Mouse (Mus musculus) cerebellum, postnatal 14 days (tissue): ENCODE data around the gene Nfe2l3.
"Not testable (repeated sequence)": the region's sequence is repeated elsewhere in the genome, so short reads cannot be mapped to it uniquely, and the experiment has no call there.

Experiments
- DNase-seq, 2 experiments: peaks; one replicate each; pipeline ENCODE4 v3.0.0; 2021; ENCODE audit warnings: mixed read lengths in 2 of 2

Nfe2l3 gene

DNA sequence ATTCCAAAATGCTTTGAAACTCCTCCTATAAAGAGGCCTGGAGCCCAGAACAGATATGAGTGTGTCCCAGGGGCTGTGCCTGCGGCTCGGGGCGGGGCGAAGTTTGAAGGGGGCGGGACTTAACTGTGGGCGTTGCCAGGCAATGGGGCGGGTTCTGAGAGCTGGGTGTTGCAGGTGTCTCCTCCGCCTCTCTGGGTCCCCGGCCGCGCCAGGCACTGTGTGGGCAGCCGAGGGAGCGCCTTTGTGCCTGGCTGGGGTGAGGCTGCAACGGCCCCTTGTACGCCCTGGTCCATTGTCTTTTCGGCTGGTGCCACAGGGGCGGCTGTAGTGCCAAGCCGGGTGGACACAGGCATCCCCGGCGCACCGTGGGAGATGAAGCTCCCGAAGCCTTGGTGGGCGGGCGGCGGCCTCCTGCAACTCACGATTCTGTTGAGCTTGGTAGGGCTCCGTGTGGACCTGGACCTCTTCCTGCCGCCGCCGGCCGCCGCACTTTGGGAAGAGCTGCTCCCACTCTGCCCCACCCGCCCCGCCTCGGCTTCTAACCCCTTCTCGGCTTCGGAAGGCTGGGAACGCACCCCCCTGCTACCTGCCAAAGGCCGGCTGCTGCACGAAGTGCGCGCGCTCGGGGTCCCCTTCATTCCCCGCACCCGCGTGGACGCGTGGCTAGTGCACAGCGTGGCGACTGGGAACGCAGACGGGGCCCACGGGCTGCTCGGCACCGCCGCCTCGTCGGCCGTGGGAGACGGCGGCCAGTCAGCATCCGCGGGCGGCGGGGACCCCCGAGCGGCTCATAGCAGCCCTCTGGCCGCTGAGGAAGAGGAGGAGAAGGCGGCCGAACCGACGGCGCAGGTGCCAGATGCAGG, at the start of gene Nfe2l3:
Gene Nfe2l3 (plus strand): TSS at position 136 of the 863 bp plus-strand sequence.
- peak; percentile 41 to 50 for DNase-seq

DNA sequence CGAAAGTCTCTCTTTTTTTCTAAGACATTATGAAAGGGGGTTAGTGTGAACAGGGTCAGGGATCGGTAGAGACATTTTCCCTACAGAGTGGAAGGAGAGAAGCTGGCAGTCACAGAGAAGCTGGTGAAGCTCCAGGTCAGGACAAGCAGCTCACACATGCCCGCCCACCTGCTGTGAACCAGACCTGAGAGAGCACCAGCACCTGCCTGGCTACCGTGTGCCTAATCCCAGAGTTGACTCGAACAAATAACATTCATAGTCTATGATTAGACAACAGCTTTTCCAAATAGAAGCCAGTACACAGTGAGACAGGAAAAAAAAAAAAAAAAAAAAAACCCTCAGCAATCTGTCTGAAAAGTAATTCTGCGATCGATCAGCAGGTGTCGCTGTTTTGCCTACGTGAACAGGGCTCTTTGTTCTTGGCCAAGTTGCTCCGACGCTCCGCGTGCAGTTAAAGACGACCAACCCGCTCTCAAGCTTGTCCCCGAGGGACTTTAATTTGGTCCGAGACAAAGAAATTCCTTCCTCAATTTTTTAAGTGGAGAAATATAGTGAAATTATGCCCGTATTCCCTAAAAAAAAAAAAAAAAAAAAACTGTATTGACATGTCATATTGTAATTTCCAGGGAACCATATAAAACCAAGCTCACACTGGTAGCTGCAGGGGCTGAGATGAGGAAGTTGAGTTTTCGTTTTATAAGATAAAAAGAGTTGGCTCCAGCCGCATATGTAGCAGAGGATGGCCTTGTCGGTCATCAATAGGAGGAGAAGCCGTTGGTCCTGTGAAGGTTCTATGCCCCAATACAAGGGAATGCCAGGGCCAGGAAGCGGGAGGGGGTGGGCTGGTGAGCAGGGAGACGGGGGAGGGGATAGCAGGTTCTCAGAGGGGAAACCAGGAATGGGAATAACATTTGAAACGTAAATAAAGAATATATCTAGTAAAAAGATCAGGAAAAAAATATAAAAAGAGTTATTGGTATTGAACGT, 48.4 kb upstream of the Nfe2l3 start:
- DNase-seq: peak; percentile 92 to 97

DNA sequence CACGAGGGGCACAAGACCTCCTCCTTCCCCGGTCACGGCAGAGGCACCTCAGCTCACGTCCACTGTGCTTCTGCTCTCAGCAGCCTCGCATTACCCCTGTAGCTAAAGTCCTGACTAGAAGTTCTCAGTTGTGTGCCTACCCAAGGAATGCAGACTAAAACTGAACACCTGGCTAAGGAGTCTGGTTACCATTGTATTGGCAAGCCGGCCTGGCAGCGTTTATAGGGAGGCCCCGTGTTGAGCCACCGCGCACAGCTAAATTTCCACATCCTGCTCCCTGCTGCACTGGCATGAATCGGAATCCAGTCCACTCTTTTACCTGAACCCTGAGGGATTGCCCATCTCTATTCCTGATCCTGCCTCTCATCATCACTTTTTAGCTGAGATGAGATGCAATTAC, 42.0 kb upstream of the Nfe2l3 start:
- DNase-seq: no peak

DNA sequence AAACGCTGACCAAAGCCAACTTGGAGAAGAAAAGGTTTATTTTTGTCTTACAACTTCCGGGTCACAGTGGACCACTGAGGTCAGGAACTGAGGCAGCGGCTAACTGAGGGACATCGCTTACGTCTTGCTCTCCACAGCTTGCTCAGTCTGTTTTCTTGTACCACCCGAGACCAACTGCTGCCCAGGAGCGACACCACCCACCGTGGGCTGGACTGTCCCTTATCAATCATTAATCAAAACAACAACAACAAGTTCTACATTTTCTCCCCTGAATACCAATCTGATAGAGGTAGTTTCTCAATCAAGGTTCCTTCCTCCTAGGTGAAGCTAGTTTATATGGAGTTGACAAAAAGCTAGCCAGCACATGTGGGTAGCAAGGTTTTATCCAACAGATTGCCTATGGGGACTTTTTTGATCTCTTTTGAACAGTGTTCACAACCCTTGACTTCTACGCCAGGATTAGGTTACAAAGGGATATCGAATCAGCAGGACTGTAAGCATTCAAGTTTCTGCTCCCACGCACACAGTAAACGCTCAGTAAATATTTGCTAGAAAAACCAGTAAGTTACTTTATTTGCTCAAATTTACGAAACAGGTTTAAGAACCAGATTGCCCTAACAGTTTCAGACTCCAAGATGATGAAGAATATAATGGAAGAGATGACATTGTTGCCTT, 40.5 kb upstream of the Nfe2l3 start:
- DNase-seq: no peak

DNA sequence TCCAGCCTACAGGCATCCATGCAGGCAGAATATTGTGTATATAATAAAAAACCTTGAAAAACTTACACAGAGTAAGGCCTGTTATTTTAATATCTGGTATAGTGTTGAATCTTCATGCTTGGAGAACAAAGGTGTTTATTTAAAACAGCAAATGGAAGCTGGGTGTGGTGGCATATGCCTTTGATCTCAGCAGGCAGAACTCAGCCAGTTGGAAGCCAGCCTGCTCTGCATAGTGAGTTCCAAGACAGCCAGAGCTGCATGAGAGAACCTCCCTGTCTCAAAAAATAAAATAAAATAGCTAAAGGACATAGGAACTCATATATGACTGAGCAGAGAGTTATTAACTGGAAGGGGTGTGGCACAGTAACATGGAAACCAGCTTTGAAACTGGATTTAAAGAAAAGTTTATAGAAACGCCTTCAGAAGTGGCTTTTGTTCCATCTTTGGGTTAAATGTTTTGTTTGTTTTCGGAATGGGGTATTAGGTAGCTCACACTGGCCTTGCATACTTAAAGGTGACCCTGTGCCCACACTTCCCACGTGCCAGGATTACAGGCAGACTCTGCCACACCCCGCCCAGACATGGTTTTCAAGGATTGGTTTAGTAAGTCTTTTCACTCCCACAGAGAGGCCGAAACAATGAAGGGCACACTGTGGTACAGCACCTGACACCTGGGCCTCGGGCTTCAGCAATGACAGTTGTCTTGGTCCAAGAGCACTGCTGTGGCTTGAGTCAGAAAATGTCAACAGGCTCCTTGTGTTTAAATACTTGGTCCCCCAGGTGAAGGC, 38.9 kb upstream of the Nfe2l3 start:
- peak; percentile 29 to 46 for DNase-seq

DNA sequence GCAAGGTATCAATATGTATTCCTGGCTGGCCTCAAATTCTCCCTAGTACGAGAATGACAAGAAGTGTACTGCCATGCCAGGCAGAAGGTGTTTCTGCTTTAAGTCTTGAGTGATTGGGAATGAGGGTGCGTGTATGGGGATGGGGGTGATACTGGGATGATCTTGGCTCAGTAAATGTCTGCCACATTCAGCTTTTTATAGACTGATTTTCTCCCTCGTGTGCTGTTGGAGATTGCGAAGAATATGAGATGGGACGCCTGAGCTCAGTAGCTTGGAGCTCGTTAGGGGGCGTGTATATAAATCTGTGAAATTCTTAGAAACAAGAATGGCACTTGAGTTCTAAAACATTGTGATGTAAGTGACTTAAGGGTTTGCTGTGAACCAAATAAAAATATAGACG, 38.1 kb upstream of the Nfe2l3 start:
- DNase-seq: not testable (repeated sequence)

DNA sequence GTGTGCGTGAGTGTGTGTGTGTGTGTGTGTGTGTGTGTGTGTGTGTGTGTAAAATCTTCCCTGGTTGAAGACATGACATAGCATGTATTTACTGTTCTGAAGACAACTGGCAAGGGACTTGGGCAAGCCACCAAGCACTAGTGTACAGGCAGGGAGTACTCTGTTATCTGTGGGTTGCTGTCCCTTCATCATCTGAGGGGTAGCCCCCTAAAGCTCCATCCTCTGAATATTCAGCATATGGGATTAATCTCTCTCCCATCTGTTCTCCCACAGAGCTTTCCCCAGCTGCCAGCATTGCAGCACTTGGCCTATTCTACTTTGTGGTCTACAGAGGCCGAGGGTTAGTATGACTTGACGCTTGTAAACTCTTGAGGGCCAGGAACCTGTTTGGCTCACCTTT, 37.5 kb upstream of the Nfe2l3 start:
- DNase-seq: not testable (repeated sequence)

DNA sequence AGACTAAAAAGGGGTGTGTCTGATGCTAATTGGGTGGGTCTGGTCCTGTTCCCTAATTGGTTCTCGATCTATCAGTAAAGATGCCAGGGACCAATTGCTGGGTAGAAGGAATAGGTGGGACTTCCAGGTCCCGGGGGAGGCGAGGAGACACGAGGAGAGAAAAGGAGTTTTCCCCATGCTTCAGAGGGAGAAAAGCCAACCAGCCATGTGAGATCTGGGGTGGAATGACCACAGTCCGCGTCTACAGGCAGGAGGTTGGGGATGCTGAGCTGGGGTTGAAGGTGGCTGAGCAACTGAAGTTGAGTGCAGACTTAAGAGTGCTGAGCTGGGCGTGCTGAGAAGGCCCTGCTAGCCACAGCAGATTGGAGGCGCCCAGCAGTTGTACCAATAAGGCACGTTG, 37.0 kb upstream of the Nfe2l3 start:
- no peak for DNase-seq

DNA sequence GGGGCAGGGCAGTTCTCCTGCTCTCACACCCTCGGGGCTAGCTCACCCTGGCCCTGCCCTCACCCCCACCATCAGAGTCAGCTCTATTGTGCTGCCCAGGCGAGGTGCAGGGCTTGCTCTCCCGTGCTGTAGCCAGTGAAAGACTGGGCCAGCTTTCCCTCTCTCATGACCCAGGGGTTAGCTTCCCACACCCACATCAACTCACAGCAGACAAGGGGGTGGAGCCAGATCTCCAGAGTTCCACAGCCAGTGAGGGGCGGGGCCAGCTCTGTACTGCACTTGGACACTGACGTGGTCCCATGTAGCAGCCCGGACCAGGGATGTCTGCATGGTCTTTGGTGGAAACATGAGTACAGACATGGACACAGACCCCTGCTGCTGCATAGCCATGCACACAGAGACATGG, 33.4 kb upstream of the Nfe2l3 start:
- DNase-seq: no peak

DNA sequence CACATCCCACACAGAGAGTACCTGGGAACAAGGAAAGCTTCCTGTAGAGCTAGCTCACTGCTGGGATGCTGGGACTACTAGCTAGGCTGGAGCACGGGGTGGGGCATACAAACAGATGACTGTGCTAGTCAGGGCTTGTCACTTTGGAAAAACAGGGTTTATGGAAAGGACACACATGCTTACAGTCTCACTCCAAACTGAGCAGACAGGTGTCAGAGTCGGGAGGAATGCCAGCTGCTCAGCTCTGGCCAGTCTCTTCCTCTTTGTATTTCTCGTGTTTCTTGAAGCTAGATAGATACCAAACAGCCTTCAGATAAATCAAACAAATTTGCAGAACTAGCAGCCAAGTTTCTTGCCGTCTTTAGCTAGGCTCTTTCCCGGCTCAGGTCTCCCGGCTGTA, 31.2 kb upstream of the Nfe2l3 start:
- DNase-seq: peak; percentile 21 to 27

DNA sequence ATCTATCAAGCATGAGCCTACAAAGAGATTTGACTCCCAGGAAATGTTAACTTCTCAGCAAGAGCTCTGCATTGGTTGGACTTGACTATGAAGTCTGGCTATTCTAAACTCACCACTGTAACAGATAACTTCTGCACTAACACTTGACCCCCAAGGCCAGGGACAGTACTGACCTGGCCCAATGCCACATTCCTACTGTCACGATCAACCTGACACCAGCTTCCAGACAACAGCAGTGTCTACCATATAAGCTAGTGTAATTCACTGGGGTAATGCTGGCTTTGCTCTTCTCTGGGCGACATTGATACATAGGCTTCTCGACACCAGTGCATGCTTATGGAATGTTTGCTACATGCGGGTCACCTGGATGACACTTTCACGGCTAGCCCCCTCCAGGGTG, 28.9 kb upstream of the Nfe2l3 start:
- DNase-seq: no peak

DNA sequence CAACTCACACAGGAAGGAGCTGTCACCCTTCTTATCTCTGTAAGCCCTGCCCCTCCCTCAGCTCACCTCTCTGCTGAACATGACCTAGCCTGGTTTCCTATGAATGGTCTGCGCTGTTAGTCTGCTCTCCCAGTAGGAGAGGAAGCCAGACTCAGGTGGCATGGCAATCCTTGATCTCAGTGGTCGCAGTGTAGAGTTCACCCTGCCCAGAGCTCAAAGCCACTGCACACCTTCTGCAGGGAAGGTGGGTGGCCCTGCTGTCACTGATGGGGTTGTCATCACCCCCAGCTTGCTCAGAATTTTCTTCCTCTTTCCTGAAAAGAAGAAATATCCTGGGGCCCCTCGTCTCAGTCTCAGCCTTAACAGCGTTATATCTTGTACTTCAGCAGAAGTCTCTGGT, 28.0 kb upstream of the Nfe2l3 start:
- DNase-seq: no peak

DNA sequence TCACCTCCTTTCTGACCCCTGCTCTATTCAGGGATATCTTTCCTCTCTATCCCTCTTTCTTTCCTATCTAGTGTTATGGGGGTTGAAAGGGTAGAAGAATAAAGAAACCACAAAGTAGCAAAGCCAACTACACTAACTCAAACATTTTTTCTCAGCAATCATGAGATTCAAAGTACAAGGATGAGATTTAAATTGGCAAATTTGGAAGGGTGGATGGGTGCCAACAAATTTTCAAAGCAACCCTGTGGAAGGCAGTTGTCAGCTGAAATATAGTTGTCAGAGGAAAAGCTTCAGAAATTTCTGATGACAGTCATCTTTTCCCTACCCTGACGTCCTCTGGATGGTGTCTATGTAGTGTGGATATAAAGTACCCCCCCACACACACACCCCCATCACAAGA, 16.0 kb upstream of the Nfe2l3 start:
- DNase-seq: no peak

DNA sequence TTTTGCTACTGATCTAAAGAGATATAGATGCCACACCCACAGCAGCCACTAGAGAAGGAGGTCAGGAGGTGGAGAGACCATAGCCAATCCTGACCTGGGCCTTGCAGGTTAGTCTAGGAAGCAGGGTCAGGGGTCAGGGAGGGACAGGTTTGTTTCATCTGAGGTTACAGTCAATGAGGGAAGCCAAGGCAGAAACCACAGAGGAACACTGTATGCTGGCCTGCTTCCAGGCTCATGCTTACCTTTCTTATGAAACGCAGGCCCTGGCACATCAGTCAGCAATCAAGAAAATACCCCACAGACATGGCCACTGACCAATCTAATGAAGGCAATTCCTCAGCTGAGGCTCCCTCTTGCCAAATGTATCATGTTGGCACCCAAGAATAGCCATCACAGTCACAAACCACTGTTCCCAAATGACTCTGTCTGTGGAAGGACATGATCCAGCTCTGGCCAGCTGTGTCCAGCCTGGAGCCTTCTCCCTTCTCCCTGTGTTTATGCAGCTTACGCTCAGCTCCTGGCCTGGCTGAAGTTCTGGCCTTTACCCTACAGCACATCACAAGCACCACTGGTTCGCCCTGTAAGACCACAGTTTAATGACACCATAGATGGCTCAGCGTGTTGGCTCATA, 15.0 kb upstream of the Nfe2l3 start:
- no peak for DNase-seq

DNA sequence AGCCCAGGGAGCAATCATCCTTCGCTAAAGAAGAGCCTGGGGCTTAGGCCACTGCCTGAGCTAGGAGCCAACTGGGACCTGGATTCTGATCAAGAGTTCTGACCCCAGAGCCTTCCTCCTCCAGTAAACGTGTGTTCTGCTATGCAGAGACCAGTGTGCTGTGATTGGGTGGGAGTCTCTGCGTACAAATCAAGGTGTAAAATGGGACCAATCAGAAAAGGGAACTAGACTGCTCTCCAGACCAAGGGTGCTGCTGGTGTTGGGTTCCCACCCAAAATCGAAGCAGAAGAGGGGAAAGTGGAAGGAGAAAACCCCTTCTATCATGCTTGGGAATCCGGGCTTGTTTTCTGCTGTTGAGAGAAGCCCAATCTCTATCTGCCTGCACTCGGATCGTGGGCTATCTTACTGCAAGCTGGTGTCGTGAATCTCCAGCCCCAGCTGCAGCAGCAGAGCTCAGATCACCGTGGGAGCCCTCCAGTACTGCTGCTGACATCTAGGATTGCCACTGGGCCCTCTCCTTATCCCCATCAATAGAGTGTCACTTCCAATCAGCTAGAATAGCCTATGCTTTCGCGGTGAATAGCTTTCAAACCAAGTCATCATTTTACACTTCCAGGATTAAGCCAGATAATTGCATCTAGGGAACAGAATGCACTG, 8.9 kb upstream of the Nfe2l3 start:
- DNase-seq: no peak

DNA sequence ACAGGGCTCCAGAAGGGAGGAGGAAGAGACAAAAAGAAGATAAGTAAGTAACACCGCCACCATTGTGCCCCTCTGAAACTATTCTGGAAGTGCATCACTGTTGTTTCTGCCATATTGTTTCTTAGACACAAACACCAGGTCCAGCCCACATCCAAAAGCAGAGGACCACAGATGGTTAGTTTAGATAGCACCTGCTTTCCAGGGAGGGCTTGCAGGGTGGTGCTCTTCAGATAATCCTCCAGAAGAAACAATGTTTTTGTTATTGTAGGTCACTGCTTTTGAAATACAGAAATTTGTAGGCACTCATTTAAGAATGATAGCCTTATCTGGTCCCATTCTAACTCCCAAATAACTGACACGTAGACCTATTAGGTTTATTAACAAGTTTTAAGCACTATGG, 7.9 kb upstream of the Nfe2l3 start:
- DNase-seq: no peak

DNA sequence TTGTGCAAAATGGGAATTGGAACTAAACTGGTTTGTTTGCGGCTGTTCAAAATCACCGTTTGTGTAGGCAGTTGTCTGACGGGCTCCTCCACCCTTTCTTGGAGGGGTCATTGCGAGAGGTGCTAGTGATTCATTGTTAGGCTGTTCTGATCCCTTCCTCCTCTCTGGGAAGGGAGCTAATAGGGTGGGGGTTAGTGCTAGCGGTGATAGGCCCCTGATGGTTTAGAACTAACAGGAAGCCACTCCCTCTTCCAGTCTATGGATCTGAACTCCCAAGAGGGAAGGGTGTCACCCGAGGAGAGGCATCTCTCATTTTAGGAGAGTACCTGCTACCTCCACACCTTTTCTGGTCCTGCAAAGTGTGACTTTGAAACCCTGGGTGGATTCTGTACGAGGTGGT, 1.8 kb downstream of the Nfe2l3 start:
- no peak for DNase-seq

DNA sequence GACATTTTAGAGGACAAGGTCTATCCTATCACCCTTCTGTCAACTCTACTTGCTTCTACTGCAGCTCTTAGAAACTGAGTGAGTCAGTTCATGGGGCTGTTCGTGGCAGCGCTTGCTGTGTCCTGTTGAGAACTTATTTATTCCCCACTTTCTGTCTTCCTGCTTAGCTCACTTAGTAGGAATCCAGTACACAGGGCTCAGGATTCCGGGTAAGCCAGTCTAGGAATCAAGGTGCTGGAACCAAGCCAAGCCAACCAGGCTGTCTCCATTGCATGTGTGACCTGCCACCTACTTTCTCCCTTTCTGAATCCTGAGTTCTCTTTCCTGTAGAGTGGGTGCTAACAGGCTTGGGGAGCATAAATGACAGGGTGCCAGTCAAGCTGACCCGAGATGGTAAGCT, 5.2 kb downstream of the Nfe2l3 start:
- peak; percentile 14 to 44 for DNase-seq

DNA sequence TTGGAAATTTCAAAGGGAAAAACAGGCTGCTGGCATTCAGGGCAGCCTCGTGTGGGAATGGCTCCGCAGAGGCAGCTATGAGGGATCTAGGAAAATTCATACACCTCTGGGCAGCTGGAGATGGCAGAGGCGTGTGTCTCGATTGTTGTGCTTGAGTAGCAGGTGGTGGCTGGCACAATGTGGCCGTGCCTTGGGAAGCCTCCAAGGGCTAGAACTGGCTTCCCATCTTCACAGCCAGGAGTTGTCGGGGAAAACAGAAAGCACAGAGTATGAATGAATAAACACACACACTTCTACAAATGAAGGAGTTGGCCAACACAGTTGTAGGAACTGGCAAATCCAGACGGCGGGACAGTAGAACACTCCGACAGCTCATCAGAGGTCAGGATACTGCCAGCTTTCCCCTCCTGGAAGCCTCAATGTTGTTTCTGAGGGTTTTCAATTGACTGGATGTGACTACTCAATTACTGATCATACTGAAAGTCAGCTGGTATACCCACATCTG, 6.4 kb downstream of the Nfe2l3 start:
- DNase-seq: peak in 1 of 2 experiments; percentile 49

DNA sequence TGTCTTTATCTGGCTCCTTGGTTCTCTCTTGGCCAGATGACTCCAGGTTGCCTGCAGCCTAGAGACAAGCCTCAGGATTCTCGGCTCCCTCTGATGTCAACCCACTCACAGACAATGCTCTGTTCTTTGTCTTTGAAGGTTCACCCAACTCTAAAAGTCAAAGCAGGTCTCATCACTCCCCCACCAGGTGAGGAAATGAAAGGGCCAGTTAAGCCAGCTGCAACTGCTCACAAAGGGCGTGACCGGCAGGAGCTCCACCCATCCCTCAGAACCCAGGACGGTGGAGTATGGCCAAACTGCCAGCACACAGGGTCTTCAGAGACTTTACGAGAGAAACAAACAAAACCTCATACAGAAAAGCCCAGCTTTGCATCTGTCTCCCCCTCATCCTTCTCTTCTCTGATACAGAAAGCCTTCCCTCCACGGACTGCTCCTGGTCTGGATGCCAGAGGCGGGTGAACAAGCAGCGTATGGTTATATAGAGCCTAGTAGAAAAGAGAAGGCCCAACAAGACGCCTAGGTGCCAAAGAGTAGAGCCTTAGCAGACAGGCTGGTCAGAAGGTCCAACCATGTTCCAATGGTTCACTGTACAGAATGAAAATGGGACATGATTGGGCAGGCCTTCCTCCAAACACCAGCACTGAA, 9.8 kb downstream of the Nfe2l3 start:
- no peak for DNase-seq
